ENCODE assay signal across 11 mouse cellular contexts in genomic region chr2:109989679-109990473, GRCm38 (mm10). TPM values are rescaled to one million over a fixed set of nuclear protein-coding genes. Genes with fewer than 3 reads are reported as not detected.
DNase-seq lines count a peak whose midpoint lies in the region; ATAC-seq and TF ChIP-seq lines count a peak whose summit lies in the region.
"Had no signal": no experiment of that assay in that cellular context is flagged by ENCODE, and none has a peak within 500 bp of the region (broad histone marks: within the 10 kb centered on the region; RNA-seq: fewer than 3 reads in every experiment).

No protein-coding gene starts in this region.

- peaks cover 25% of the 10 kb centered on the region for H3K27me3 ChIP-seq in forebrain, embryonic 11.5 days (ENCODE audit: control insufficient read depth, insufficient read depth, low read length)
- H3K27me3 ChIP-seq in forebrain, postnatal 0 days (ENCODE audit: insufficient read depth, low read length), result peaks cover 10% of the 10 kb centered on the region; the same call in 1 of the 2 replicates
- no peaks in the 10 kb centered on the region for H3K27me3 ChIP-seq in kidney, embryonic 14.5 days (ENCODE audit: control insufficient read depth, insufficient read depth, low read length)
- H3K27me3 ChIP-seq in embryonic facial prominence, embryonic 15.5 days, result no peaks in the 10 kb centered on the region

- no peak for TF ChIP-seq CTCF in forebrain, postnatal 0 days (IDR thresholded peaks at IDR 0.05; ENCODE audit: low read depth)

- DNase-seq in forebrain, embryonic 11.5 days (ENCODE audit: low spot score), result no peak
- DNase-seq in forebrain, postnatal 0 days, result no peak
- DNase-seq in kidney, postnatal 25 days, result no peak
- peak; percentile 41 for DNase-seq in mesoderm, embryonic 11.5 days (ENCODE audit: low read depth, low spot score)
- DNase-seq in right cerebral cortex, adult 18-20 months, result no peak
- DNase-seq in right cerebral cortex, postnatal 36 days (ENCODE audit: low spot score in 2 of 2), result no peak
- DNase-seq: spleen, adult 18-20 months; thymus, adult 2 months had no signal

- H3K4me3 ChIP-seq in forebrain, embryonic 11.5 days (ENCODE audit: low read depth, low read length), result no peak overlapping the region
- no peak overlapping the region for H3K4me3 ChIP-seq in forebrain, postnatal 0 days (ENCODE audit: low read depth, low read length)
- H3K4me3 ChIP-seq in kidney, embryonic 14.5 days (ENCODE audit: low read length), result no peak overlapping the region
- no peak overlapping the region for H3K4me3 ChIP-seq in embryonic facial prominence, embryonic 15.5 days (replicated peaks)

- no peaks in the 10 kb centered on the region for H3K9me3 ChIP-seq in forebrain, embryonic 11.5 days (ENCODE audit: control insufficient read depth, low read length)
- H3K9me3 ChIP-seq in forebrain, postnatal 0 days (ENCODE audit: low read length), result no peaks in the 10 kb centered on the region
- H3K9me3 ChIP-seq in kidney, embryonic 14.5 days (ENCODE audit: control insufficient read depth, low read length), result no peaks in the 10 kb centered on the region
- no peaks in the 10 kb centered on the region for H3K9me3 ChIP-seq in embryonic facial prominence, embryonic 15.5 days (replicated peaks)

- ATAC-seq in forebrain, embryonic 11.5 days (replicated peaks; ENCODE audit: low FRiP score), result peak; percentile 71; the same call in 1 of the 2 replicates
- ATAC-seq in forebrain, postnatal 0 days, result no peak
- no peak for ATAC-seq in kidney, embryonic 14.5 days (ENCODE audit: low FRiP score, low TSS enrichment)
- no peak for ATAC-seq in embryonic facial prominence, embryonic 15.5 days (ENCODE audit: insufficient number of reproducible peaks, low FRiP score, low TSS enrichment, low read depth)
- ATAC-seq: forebrain, embryonic 14.5 days had no signal

- no peak overlapping the region for H3K27ac ChIP-seq in forebrain, embryonic 11.5 days (ENCODE audit: low read depth, low read length)
- H3K27ac ChIP-seq in forebrain, postnatal 0 days (ENCODE audit: low read depth, low read length), result no peak overlapping the region
- 0 out of 2 replicates have a peak overlapping the region, but pooled peaks have one; percentile 24 for H3K27ac ChIP-seq in kidney, embryonic 14.5 days (ENCODE audit: low read depth, low read length)
- 0 out of 2 replicates have a peak overlapping the region, but pooled peaks have one; percentile 18 for H3K27ac ChIP-seq in embryonic facial prominence, embryonic 15.5 days (replicated peaks)

- 30% methylated on average over 8 of the region's 8 CpGs for WGBS in forebrain, embryonic 11.5 days
- WGBS in forebrain, postnatal 0 days, result 35% methylated on average over 8 of the region's 8 CpGs
- 49% methylated on average over 8 of the region's 8 CpGs for WGBS in kidney, embryonic 14.5 days
- WGBS in embryonic facial prominence, embryonic 15.5 days, result 53% methylated on average over 8 of the region's 8 CpGs

- H3K9ac ChIP-seq in forebrain, embryonic 11.5 days (ENCODE audit: low read length), result no peak overlapping the region
- H3K9ac ChIP-seq in forebrain, postnatal 0 days, result no peak overlapping the region
- H3K9ac ChIP-seq in kidney, embryonic 14.5 days (ENCODE audit: low read depth, low read length), result no peak overlapping the region
- H3K9ac ChIP-seq in embryonic facial prominence, embryonic 15.5 days, result no peak overlapping the region

- no peak overlapping the region for H3K4me2 ChIP-seq in forebrain, embryonic 11.5 days (ENCODE audit: low read depth, low read length, severe bottlenecking)
- no peak overlapping the region for H3K4me2 ChIP-seq in forebrain, postnatal 0 days (ENCODE audit: low read depth)
- no peak overlapping the region for H3K4me2 ChIP-seq in kidney, embryonic 14.5 days (replicated peaks; ENCODE audit: low read depth, low read length)
- H3K4me2 ChIP-seq in embryonic facial prominence, embryonic 15.5 days (replicated peaks), result no peak overlapping the region

- H3K36me3 ChIP-seq in forebrain, embryonic 11.5 days (ENCODE audit: control insufficient read depth, insufficient read depth, low read length), result no peaks in the 10 kb centered on the region
- H3K36me3 ChIP-seq in forebrain, postnatal 0 days (ENCODE audit: insufficient read depth), result no peaks in the 10 kb centered on the region
- H3K36me3 ChIP-seq in kidney, embryonic 14.5 days (ENCODE audit: control insufficient read depth, insufficient read depth, low read length), result no peaks in the 10 kb centered on the region; the same call in 1 of the 2 replicates
- H3K36me3 ChIP-seq in embryonic facial prominence, embryonic 15.5 days, result no peaks in the 10 kb centered on the region

- H3K4me1 ChIP-seq in forebrain, embryonic 11.5 days (replicated peaks; ENCODE audit: control insufficient read depth, insufficient read depth, low read length), result peaks cover 4% of the 10 kb centered on the region; the same call in 1 of the 2 replicates
- H3K4me1 ChIP-seq in forebrain, postnatal 0 days (ENCODE audit: insufficient read depth), result no peaks in the 10 kb centered on the region
- H3K4me1 ChIP-seq in kidney, embryonic 14.5 days (ENCODE audit: control insufficient read depth, insufficient read depth, low read length), result peaks cover 43% of the 10 kb centered on the region
- H3K4me1 ChIP-seq in embryonic facial prominence, embryonic 15.5 days, result peaks cover 35% of the 10 kb centered on the region

RNA-seq across cellular contexts. Expression of gene Ccdc34, which starts 27.7 kb away (rescaled TPM):
- polyA plus RNA-seq in forebrain, embryonic 11.5 days (2014; fragmentation: Nextera tagmentation; extraction: Ambion mirVana), result 59.4 and 60.4 TPM in 2 replicates
- total RNA-seq in forebrain, postnatal 0 days (2014; rRNA removed), result 27.3 and 27.5 TPM in 2 replicates
- 26.6 and 27.3 TPM in 2 replicates for polyA plus RNA-seq in forebrain, postnatal 0 days (2015; fragmentation: Nextera tagmentation; extraction: Ambion mirVana)
- polyA plus RNA-seq in kidney, embryonic 14.5 days (2014; fragmentation: Nextera tagmentation; extraction: Ambion mirVana), result 59.7 and 75.0 TPM in 2 replicates
- polyA plus RNA-seq in embryonic facial prominence, embryonic 15.5 days (2015; fragmentation: Nextera tagmentation; extraction: Ambion mirVana), result 47.1 and 48.2 TPM in 2 replicates

Comparison
In these comparisons a context has a peak if more than half of its experiments do, and no peak if none do; other contexts are left out.
1. H3K27ac ChIP-seq: peak in kidney, embryonic 14.5 days (single experiment) and embryonic facial prominence, embryonic 15.5 days (single experiment); none in forebrain, embryonic 11.5 days (single experiment) and forebrain, postnatal 0 days (single experiment).